Mouse (Mus musculus): Measurements from ENCODE around the gene Mettl27.
"Not testable (repeated sequence)": the region's sequence is repeated elsewhere in the genome, so short reads cannot be mapped to it uniquely, and the experiment has no call there.

The Mettl27 gene

DNA sequence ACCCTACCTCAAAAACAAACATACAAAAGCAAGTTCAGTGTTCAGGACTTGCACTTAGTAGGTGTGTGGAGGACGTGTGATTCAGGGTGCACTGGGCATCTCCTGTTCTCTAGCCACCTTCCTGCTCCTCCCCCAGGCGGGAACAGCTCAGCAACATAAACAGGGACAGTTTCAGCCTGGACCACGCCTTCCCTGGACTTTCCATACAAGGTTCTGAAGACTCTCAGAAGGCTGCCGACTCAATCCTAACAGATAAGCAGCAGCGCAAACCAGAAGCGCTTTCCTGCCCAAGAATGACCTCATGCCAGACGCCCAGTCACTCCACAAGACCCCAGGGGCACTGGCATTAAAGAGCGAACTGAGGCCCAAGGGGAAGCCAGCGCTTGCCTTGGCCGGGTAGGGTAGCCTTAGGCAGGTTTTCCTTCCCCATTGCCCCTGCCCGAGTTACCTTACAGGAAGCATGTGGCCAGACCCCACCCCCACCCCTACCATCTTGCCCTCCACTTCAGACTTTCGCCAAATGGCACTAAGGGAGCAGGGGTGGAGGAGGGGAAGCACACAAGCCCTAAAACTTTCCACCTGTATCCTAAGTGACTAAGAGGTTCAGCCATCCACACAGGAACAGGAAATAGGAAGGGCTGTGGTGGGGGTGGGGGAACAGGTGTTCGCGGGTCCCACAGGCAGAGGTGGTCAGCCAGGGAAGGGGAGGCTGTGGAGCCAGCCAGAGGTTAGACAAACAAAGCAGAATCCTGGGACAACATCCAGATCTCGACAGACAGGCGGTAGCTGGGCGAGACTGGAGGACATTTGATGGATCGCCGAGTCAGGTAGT is 19.1 kb downstream of the Mettl27 start:
- DNase-seq (ENCODE audit: low spot score in 2 of 2) = peak; percentile 41 to 42

DNA sequence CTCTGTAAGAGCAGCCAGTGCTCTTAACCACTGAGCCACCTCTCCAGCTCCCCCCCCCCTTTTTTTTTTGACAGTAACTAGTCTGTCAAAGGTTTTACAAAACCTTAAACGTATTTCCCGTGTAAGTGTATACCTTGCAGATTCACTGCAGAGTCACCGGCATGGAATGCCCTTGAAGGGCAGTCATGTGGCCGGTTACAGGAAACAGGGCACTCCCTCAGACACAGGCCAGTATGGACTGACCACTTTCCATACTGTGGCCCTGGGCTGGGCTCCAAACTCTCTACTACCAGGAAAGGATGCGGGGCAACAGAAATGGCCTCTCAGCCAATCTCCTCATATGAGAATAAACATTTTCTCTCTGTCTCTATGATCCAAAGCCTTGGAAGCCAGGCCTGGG is 23.3 kb downstream of the Mettl27 start:
- no peak for DNase-seq (ENCODE audit: low spot score in 2 of 2)

DNA sequence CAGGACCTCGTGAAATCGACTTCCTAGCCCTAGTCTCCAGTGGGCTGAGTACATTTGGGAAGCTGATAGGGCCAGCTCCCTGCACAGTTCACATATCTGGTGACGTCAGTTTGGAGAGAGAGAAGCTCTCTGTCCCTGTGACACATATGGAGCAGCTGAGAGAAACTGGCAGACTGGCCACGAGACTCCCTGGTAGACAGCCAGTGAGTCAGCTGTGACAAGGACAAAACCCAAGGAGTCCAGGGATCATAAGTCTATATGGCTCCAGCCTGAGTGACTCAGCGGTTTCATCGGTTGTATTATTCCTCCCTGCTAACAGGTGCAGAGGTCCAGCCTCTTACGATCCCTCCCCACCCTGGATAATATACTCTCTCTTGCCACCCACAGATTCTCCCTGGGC is 26.9 kb downstream of the Mettl27 start:
- no peak for DNase-seq (ENCODE audit: low spot score in 2 of 2)

DNA sequence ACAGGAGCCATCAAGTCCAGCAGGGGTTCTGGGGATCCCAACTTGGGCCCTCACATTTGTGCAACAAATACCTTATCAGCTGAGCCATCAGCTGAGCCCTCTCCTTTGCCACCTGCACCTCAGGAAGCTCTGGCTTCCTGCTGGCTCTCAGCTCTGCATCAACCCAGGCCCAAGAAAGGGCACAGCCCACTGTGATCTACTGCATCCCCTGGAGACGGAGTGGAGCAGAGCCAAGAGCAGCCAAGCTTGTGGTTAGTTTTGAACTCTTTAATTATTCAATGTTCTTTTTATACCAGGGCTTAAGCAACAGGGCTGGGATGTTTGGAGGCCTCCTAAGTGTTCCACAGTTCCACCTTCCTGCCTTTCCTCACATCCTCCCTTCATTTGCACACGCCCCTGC is 28.3 kb downstream of the Mettl27 start:
- DNase-seq (ENCODE audit: low spot score in 2 of 2) = peak; percentile 46

DNA sequence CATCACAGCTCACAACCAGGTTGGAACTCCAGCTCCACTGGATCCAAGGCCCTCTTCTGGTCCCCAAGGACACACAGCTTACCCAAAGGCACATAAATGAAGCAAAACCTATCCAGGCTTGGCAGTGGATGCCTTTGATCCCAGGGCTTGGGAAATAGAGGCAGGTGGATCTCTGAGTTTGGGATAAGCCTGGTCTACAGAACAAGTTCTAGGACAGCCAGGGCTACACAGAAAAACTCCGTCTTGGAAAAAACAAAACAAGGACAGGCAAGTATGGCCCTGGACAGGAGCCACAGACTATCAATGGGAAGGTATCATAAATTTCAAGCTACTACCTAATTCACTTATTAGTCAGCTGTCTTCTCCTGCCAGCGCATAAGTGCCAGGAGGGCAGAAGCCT is 29.4 kb downstream of the Mettl27 start:
- no peak for DNase-seq (ENCODE audit: low spot score in 2 of 2)

DNA sequence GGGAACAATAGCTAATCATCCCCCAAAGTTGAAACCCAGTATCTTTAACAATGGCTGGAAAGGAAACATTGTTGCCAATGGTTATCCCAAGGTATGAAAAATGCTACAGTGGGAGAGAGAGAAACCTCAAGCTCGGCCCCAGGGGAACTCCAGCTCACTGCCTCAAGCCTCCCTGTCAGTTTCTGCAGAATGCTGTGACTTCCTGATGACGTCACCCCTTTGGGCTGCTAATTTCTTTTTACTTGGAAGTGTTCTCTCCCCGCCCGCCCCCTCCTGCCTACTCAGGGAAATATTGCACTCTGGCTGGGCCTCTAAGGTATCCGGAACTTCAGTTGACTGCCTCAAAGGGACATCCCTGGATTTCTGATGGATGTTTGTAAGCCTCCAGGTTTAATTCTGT is 31.4 kb downstream of the Mettl27 start:
- DNase-seq (ENCODE audit: low spot score in 2 of 2) = no peak

DNA sequence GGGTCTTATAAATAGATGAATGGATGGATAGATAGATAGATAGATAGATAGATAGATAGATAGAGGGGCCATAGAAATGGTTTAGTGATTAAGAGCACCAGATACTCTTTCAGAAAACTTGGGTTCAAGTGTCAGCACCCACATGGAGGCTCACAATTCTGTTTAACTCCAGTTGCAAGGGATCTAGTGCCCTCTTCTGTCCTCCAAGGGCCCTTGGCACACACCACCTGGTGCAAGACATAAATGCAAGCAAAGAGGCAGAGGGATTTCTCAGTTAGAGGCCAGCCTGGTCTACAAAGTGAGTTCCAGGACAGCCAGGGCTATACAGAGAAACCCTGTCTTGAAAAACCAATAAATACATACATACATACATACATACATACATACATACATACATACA is 32.5 kb downstream of the Mettl27 start:
- not testable (repeated sequence) for DNase-seq (ENCODE audit: low spot score in 2 of 2)

DNA sequence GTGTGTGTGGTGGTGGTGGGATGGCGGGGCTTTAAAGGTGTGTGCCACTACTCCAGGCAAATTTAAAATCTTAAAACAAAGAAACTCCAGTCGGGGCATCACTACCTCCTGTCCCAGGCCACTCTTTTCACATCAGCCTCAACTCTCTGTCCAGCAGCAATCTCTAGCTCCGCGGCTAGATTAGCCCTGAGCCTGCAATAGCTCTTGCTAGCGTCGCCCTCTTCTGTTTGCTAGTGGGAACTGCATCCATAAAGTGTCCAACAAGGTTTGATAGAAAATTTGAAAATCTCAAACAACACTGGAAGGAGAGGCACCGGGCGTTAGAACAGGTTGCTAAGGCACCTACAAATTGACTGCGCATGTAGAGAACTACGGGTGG is 33.3 kb downstream of the Mettl27 start:
- peak; percentile 64 to 79 for DNase-seq (ENCODE audit: low spot score in 2 of 2)

DNA sequence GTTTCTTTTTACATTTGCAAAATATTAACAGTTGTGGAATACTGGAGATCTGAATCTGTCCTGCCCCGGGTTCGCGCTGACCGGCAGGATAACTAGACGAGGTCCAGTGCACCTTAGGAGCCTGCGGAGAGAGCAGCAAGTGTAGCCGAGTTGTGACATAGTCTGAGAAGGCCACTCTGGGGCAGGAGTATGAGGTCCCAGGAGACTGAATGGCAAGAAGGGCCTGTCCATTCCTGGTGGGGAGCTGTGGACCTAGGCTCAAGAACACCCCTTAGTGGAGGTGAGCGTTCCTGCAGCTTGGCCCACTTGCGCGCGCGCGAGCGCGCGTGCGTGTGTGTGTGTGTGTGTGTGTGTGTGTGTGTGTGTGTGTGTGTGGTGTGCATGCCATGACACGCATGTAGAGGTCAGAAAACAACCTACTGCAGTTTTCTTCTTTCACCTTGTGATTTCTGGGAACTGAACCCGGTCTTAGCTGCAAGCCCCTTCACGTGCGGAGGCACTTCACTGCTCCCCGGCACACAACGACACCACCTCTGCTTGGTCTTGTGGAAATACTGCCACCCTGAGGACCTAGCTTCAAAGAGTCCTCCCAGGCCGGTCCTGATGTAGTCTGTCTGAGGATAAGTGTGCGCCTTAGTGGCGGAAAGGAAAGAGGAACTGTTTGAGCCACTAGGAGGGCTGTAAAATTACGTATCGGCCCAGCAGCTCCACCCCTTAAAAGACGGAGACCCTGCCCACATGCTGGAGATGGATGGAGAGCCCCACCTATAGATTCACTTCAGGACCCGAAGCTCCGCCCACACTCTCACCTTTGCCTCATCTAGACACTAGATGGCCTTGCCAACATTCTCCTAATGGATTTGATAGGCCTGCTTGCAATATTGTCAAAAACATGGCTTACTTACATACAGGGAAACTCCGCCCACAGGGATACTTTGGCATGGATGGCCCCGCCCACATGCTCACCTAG is 34.0 kb downstream of the Mettl27 start:
- peak; percentile 56 to 60 for DNase-seq (ENCODE audit: low spot score in 2 of 2)

DNA sequence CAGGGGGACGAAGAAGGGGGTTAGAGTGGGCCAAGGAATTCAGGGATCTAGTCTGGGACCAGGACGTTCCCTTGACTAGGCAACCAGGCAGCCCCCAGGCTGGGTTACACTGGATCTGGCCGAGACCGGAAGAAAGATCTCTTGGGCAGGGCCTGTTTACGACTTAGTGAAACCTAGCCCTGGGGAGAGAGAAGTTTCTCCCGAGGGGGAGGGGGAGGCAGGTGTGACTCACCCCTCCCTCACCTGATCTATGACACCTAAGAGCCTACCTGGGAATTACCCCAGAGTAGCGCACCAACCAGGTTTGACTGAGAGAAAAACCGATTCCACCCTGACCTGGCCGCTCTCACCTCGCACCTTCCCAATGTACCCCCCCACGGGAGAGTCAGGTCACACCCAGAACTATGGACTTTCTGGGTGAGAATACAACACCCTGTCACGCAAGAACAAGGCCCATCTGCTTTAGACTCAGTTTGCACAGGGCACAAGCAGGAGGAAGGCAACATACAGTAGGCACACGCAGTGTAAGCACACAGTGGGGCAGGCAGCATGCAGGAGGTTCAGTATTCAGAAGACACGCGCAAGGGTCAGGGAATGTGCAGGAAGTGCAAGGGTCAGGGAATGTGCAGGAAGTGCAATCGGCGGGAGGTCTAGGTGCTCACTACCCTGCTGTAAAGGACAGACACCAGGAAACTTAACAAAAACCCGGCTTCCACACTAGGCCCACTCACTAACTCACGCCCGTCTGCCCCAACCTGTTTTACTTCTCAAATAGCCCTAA is 35.2 kb downstream of the Mettl27 start:
- DNase-seq (ENCODE audit: low spot score in 2 of 2) = no peak

DNA sequence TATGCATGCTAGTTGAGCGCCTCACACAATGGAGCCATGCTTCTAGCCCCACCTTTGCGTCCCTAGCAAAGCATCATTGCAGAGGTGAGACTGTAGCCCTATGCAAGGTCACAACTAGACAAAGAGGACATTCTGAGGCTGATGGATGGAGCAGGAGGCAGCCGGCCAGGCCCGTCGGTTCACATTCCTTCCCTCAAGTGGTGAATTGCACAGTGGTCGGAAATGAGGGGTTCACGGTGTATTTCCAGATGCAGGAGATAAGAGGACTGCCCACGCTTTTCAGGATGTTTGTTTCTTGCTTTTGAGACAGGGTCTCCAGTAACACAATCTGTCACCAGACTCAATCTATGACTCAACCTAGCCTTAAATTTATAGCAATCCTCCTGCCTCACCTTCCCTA is 38.5 kb downstream of the Mettl27 start:
- DNase-seq (ENCODE audit: low spot score in 2 of 2) = no peak

DNA sequence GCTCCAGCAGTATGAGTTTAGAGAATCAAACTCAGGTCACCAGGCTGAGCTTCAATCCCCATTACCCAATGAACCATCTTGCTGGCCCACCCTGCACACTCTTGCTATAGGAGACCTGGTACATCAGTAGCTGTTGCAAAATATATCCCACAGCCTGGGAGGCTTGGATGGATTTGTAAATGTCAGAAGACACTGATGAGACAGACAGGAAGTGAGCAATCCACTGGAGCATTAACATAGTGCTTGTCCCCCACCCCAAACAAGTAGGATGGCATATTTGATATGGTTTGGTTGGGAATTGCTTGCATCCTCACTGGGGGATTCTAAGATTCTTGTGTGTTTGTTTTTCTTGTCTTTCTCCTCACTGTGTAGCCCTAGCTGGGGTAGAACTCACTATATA is 40.9 kb downstream of the Mettl27 start:
- DNase-seq (ENCODE audit: low spot score in 2 of 2) = no peak

DNA sequence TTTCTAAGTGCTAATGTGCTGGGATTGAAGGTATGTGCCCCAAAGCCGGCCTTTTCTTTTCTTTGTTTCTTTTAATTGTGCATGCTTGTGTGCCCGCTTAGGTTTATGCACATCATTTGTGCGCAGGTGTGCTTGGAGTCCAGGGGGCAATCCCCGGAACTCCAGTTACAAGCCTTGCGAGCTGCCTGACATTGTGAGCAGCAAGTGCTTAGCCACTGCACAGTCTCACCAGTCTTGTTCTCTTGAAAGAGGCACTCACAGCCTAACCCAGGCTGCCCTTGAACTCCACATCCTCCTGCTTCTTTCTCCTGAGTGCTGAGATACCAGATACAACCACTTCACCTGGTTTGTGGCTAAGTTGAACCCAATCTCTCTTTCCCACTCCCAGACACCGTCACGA is 41.4 kb downstream of the Mettl27 start:
- no peak for DNase-seq (ENCODE audit: low spot score in 2 of 2)

DNA sequence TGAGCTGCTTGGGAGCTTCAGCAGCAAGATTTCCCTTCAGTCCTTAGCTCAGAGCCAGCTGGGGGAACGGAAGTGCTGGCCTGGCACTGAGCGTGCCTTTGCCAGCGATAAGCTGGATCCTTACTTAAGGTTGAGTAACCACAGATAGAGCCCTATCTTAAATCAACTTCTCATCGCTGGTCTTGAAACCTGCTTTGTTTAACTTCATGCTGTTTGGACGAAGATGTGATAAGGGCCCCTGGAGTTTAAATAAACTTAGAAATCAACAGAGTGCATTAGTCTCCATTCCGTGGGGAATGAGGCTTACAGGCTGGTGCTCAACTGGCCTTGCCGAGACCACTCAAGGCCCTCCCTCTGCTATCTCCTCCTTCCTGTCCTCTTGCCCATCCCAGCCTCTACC is 42.1 kb downstream of the Mettl27 start:
- DNase-seq (ENCODE audit: low spot score in 2 of 2) = no peak

DNA sequence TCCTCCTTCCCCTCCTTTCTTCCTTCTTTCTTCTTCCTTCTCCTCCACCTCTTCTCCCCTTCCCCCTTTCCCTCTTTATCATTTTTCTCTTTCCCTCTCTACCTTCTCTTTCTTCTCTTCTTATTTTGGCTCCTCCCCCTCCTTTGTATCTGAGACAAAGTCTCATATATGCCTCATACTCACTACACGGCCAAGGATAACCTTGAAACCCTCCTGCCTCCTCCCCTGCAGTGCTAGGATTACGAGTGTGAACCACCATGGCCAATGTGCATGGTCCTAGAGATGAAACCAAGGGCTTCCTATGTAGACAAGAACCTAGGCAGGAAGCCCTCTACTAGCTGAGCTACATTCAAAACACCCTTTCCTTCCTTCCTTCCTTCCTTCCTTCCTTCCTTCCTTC is 42.8 kb downstream of the Mettl27 start:
- DNase-seq (ENCODE audit: low spot score in 2 of 2) = no peak

DNA sequence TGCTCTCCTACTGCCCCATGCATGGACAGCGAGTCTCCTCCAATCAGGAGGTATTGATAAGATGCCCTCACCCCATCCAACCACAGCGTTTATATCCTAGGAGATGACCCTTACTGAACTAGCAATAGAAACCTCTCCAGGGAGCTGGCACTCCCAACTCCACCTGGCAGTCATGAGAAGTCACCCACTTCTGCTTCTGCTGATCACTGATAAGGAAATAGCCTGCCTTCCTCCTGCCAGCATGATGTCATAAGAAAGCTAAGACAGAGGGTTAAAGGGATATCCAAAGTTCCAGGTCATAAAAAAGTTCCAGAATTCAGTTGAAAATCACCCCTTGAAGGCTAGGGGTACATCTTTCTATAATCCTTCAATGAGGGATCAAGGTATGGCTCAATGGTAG is 44.0 kb downstream of the Mettl27 start:
- DNase-seq (ENCODE audit: low spot score in 2 of 2) = no peak

DNA sequence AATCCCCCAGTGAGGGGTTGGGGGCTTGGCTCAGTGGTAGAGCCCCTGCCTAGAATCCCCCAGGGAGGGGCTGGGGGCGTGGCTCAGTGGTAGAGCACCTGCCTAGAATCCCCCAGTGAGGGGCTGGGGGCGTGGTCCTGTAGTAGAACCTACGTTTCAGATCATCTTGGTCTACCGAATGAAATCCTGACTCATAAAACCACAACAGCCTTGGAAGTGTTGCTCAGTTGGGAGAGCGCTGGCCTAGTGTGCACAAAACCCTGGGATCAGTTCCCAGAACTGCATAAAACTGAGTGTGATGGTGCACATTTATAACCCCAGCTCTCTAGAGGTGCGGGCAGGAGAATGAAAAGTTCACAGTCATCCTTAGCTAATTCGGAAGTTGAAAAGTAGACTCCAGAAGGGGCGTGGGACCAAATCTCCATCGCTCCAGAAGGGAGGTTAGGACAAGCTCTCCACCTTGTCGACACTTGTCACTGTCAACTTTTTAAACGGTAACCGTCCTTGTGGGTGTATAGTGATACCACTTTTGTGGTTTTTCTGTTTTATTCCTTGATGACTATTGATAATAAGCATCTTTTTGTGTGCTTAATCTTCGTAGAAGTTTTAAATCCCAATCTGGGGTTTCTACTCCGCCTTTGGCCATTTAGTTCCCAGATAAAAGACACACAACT is 44.5 kb downstream of the Mettl27 start:
- DNase-seq (ENCODE audit: low spot score in 2 of 2) = no peak

DNA sequence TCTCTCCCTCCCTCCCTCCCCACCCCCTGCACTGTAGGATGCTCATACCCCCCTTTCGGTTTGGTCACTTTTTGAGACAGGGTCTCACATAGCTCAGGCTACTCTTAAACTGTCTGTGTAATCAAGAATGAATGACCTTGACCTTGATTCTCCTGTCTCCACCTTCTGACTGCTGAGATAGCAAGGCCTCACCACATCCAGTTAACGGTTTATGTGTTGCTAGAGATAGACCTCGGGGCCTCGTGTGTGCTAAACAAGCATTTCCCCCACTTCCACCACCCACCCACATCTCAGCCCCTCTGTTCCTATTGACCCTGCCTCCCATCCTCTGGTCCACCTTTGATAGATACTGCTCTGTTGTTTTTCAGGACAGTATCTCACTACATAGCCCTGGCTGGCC is 45.7 kb downstream of the Mettl27 start:
- no peak for DNase-seq (ENCODE audit: low spot score in 2 of 2)

DNA sequence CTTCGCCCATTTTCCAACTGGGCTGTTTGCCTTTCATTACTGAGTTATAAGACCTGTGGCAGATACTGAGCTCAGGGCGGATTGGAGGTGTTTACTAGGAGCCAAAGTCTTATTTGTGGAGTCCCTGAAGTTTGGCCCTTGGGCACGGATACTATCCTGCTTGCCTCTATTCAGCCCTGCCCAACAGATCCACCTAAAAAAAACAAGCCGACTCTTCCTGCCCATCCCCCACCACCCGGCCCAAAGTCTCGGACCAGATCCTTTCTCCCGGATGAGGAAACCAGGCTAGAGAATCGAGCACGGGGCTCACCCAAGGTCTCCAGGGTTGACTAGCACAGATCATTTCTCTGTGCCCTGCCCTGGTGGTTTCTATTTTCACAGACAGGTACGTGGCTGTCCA is 49.0 kb downstream of the Mettl27 start:
- no peak for DNase-seq (ENCODE audit: low spot score in 2 of 2)

DNA sequence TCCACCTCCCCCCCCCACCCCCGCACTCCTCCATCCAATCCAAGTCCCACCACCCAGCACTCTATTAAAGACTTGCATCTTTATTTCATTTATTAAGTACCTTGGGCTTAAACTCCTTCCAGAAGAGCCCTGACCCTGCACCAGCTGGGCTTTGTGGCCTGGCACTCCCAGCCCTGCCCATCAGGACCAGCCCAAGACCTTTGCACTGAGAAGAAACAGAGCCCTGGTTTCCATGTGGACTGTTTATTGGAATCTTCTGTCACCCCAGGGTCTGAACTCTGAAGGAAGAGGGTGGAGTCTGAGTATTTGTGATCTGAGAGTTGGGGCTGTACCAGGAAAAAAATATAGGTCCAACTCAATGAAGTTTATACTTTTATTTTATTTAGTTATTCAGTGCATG is 50.9 kb downstream of the Mettl27 start:
- no peak for DNase-seq (ENCODE audit: low spot score in 2 of 2)

DNA sequence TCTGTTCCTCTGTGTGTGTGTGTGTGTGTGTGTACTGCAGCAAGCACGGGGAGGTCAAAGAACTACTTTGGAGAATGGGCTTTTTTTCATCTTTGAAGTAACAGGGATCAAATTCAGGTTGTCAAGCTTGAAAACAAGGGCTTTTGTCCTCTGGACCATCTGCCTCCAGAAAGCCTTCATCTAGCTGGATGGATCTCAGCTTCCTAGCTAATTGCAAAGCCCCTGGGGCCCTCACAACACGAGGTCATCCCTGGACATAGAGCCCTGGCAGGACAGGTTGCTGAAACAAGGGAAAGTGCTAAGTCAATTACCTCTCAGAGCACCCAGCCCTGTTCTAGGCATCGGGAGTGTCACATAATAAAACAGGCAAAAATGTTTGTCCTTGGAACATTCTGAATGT is 51.6 kb downstream of the Mettl27 start:
- no peak for DNase-seq (ENCODE audit: low spot score in 2 of 2)
